Mouse (Mus musculus): Measurements from ENCODE around the gene Grin2c. TPM values are rescaled to one million over a fixed set of nuclear protein-coding genes. Genes with fewer than 3 reads are reported as not detected.
A peak's percentile ranks its signal among the peaks of the same experiment; 100 is the strongest.

Gene Grin2c
- polyA plus RNA-seq, 1 experiment, result not detected

- Histone ChIP-seq H3K79me3 (ENCODE audit: low read depth) (no peaks in the 10 kb centered on the region), H3ac (ENCODE audit: control insufficient read depth, insufficient read length, low read depth) (peak within 1 kb of the TSS; percentile 92), H3K27me3 (ENCODE audit: control insufficient read depth, insufficient read depth, insufficient read length) (no peaks in the 10 kb centered on the region), H3K4me3 (ENCODE audit: insufficient read depth, poor library complexity, severe bottlenecking) (peak within 1 kb of the TSS; percentile 56), H3K36me3 (ENCODE audit: control insufficient read depth, insufficient read depth) (no peaks in the 10 kb centered on the region), H3K79me2 (ENCODE audit: control insufficient read depth, insufficient read depth) (no peaks in the 10 kb centered on the region)
- peak; percentile 96 for TF ChIP-seq CEBPB (IDR thresholded peaks at IDR 0.05; ENCODE audit: low read depth)
- TF ChIP-seq FOSL1 (IDR thresholded peaks at IDR 0.05; ENCODE audit: insufficient read depth, low read length, poor library complexity, severe bottlenecking), result no peak
- TF ChIP-seq MYOG (IDR thresholded peaks at IDR 0.05; ENCODE audit: control insufficient read depth, extremely low read depth, insufficient read length), result no peak
- no peak for TF ChIP-seq MYOD1 (IDR thresholded peaks at IDR 0.05; ENCODE audit: control insufficient read depth, insufficient read length, low read depth)
- peak; percentile 35 for TF ChIP-seq MAX (IDR thresholded peaks at IDR 0.05)
- TF ChIP-seq CTCF (IDR thresholded peaks at IDR 0.05; ENCODE audit: control insufficient read depth, insufficient read depth, insufficient read length), result no peak
- TF ChIP-seq USF1 (IDR thresholded peaks at IDR 0.05; ENCODE audit: low read depth), result no peak
These were observed 9.9 kb upstream of the Grin2c start, which contains the start of gene Fdxr for GRCm38 (mm10) chr11:115276780-115277603. Gene Fdxr (minus strand): TSS chr11:115277050.

GRCm38 (mm10) chr11:115275954-115276353 is 8.9 kb upstream of the Grin2c start:
- TF ChIP-seq MAX (IDR thresholded peaks at IDR 0.05), result no peak
- TF ChIP-seq CEBPB (IDR thresholded peaks at IDR 0.05; ENCODE audit: low read depth), result no peak
- TF ChIP-seq FOSL1 (IDR thresholded peaks at IDR 0.05; ENCODE audit: insufficient read depth, low read length, poor library complexity, severe bottlenecking), result no peak
- no peak for TF ChIP-seq MYOD1 (IDR thresholded peaks at IDR 0.05; ENCODE audit: control insufficient read depth, insufficient read length, low read depth)
- TF ChIP-seq CTCF (IDR thresholded peaks at IDR 0.05; ENCODE audit: control insufficient read depth, insufficient read depth, insufficient read length), result no peak
- no peak for TF ChIP-seq MYOG (IDR thresholded peaks at IDR 0.05; ENCODE audit: control insufficient read depth, extremely low read depth, insufficient read length)
- no peak for TF ChIP-seq USF1 (IDR thresholded peaks at IDR 0.05; ENCODE audit: low read depth)
- no peaks in the 10 kb centered on the region for H3K27me3 ChIP-seq (ENCODE audit: control insufficient read depth, insufficient read depth, insufficient read length)
- H3ac ChIP-seq (ENCODE audit: control insufficient read depth, insufficient read length, low read depth), result no peak overlapping the region
- H3K79me2 ChIP-seq (ENCODE audit: control insufficient read depth, insufficient read depth), result no peaks in the 10 kb centered on the region
- no peaks in the 10 kb centered on the region for H3K79me3 ChIP-seq (ENCODE audit: low read depth)
- no peaks in the 10 kb centered on the region for H3K36me3 ChIP-seq (ENCODE audit: control insufficient read depth, insufficient read depth)
- H3K4me3 ChIP-seq (ENCODE audit: insufficient read depth, poor library complexity, severe bottlenecking), result peak overlapping the region; percentile 44

GRCm38 (mm10) chr11:115275509-115275908 is 8.5 kb upstream of the Grin2c start:
- no peaks in the 10 kb centered on the region for H3K79me3 ChIP-seq (ENCODE audit: low read depth)
- TF ChIP-seq MYOD1 (IDR thresholded peaks at IDR 0.05; ENCODE audit: control insufficient read depth, insufficient read length, low read depth) (no peak), FOSL1 (IDR thresholded peaks at IDR 0.05; ENCODE audit: insufficient read depth, low read length, poor library complexity, severe bottlenecking) (no peak), CEBPB (IDR thresholded peaks at IDR 0.05; ENCODE audit: low read depth) (no peak), CTCF (IDR thresholded peaks at IDR 0.05; ENCODE audit: control insufficient read depth, insufficient read depth, insufficient read length) (no peak), USF1 (IDR thresholded peaks at IDR 0.05; ENCODE audit: low read depth) (no peak), MYOG (IDR thresholded peaks at IDR 0.05; ENCODE audit: control insufficient read depth, extremely low read depth, insufficient read length) (no peak), MAX (IDR thresholded peaks at IDR 0.05) (no peak)
- no peak overlapping the region for H3K4me3 ChIP-seq (ENCODE audit: insufficient read depth, poor library complexity, severe bottlenecking)
- H3K36me3 ChIP-seq (ENCODE audit: control insufficient read depth, insufficient read depth), result no peaks in the 10 kb centered on the region
- H3K27me3 ChIP-seq (ENCODE audit: control insufficient read depth, insufficient read depth, insufficient read length), result no peaks in the 10 kb centered on the region
- H3ac ChIP-seq (ENCODE audit: control insufficient read depth, insufficient read length, low read depth), result no peak overlapping the region
- H3K79me2 ChIP-seq (ENCODE audit: control insufficient read depth, insufficient read depth), result no peaks in the 10 kb centered on the region

DNA sequence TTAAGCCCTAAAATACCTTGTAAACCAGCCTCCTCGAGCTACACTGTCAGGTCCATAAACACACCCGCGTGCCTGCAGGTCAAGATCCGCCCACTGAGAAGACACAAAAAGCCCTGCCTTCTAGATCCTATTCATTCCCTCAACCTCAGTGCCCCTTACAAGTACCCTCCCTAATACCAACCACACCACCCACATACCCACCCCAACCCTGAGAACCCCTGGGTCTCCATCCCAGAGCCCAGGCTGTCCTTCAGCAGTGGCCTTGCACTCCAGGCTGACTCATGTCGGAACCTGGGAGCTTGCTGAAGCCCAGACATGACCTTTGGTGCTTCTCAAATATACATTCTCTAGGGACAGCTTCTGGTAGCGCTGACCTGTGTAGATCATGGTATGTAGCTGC is 7.7 kb upstream of the Grin2c start:
- Histone ChIP-seq H3ac (ENCODE audit: control insufficient read depth, insufficient read length, low read depth) (no peak overlapping the region), H3K79me3 (ENCODE audit: low read depth) (no peaks in the 10 kb centered on the region), H3K27me3 (ENCODE audit: control insufficient read depth, insufficient read depth, insufficient read length) (no peaks in the 10 kb centered on the region), H3K4me3 (ENCODE audit: insufficient read depth, poor library complexity, severe bottlenecking) (no peak overlapping the region), H3K79me2 (ENCODE audit: control insufficient read depth, insufficient read depth) (no peaks in the 10 kb centered on the region), H3K36me3 (ENCODE audit: control insufficient read depth, insufficient read depth) (no peaks in the 10 kb centered on the region)
- no peak for TF ChIP-seq MYOD1 (IDR thresholded peaks at IDR 0.05; ENCODE audit: control insufficient read depth, insufficient read length, low read depth)

DNA sequence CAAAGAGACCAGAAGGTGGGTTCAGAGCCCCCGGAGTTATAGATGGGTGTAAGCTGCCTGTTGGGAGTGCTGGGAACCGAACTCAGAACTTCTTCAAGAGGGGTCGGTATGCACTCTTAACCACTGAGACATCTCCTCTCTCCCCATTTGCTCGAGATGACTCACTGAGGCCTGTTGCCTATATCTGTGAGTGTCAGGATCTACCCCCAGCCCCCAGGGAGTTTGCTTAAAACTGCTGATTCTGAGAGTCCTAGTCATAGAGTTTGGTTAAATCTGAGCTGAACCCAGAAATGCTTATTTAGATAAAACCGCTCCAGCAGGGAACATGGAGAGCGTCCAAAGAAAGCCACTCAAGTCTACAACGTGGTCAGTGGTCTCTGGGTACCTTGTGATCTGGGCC is 7.1 kb upstream of the Grin2c start:
- Histone ChIP-seq H3K4me3 (ENCODE audit: insufficient read depth, poor library complexity, severe bottlenecking) (no peak overlapping the region), H3K27me3 (ENCODE audit: control insufficient read depth, insufficient read depth, insufficient read length) (no peaks in the 10 kb centered on the region), H3K79me3 (ENCODE audit: low read depth) (no peaks in the 10 kb centered on the region), H3K79me2 (ENCODE audit: control insufficient read depth, insufficient read depth) (no peaks in the 10 kb centered on the region), H3K36me3 (ENCODE audit: control insufficient read depth, insufficient read depth) (no peaks in the 10 kb centered on the region), H3ac (ENCODE audit: control insufficient read depth, insufficient read length, low read depth) (no peak overlapping the region)
- TF ChIP-seq MAX (IDR thresholded peaks at IDR 0.05) (no peak), USF1 (IDR thresholded peaks at IDR 0.05; ENCODE audit: low read depth) (no peak), MYOG (IDR thresholded peaks at IDR 0.05; ENCODE audit: control insufficient read depth, extremely low read depth, insufficient read length) (no peak), CEBPB (IDR thresholded peaks at IDR 0.05; ENCODE audit: low read depth) (no peak), MYOD1 (IDR thresholded peaks at IDR 0.05; ENCODE audit: control insufficient read depth, insufficient read length, low read depth) (no peak), FOSL1 (IDR thresholded peaks at IDR 0.05; ENCODE audit: insufficient read depth, low read length, poor library complexity, severe bottlenecking) (no peak)

- Histone ChIP-seq H3K79me2 (ENCODE audit: control insufficient read depth, insufficient read depth) (no peaks in the 10 kb centered on the region), H3K36me3 (ENCODE audit: control insufficient read depth, insufficient read depth) (peaks cover under 1% of the 10 kb centered on the region), H3K27me3 (ENCODE audit: control insufficient read depth, insufficient read depth, insufficient read length) (no peaks in the 10 kb centered on the region), H3K79me3 (ENCODE audit: low read depth) (no peaks in the 10 kb centered on the region), H3K4me3 (ENCODE audit: insufficient read depth, poor library complexity, severe bottlenecking) (no peak overlapping the region), H3ac (ENCODE audit: control insufficient read depth, insufficient read length, low read depth) (no peak overlapping the region)
- TF ChIP-seq CEBPB (IDR thresholded peaks at IDR 0.05; ENCODE audit: low read depth) (no peak), FOSL1 (IDR thresholded peaks at IDR 0.05; ENCODE audit: insufficient read depth, low read length, poor library complexity, severe bottlenecking) (no peak), USF1 (IDR thresholded peaks at IDR 0.05; ENCODE audit: low read depth) (no peak), MAX (IDR thresholded peaks at IDR 0.05) (no peak), MYOG (IDR thresholded peaks at IDR 0.05; ENCODE audit: control insufficient read depth, extremely low read depth, insufficient read length) (no peak), CTCF (IDR thresholded peaks at IDR 0.05; ENCODE audit: control insufficient read depth, insufficient read depth, insufficient read length) (no peak), MYOD1 (IDR thresholded peaks at IDR 0.05; ENCODE audit: control insufficient read depth, insufficient read length, low read depth) (no peak)
These were observed 6.7 kb upstream of the Grin2c start for GRCm38 (mm10) chr11:115273735-115274134.
